Mouse (Mus musculus): Measurements from ENCODE around the gene Abca8b.
A peak's percentile ranks its signal among the peaks of the same experiment; 100 is the strongest.

GRCm38 (mm10) chr11:109891989-109892386 lies 103.7 kb downstream of the Abca8b start:
- peak; percentile 64 for TF ChIP-seq CTCF (IDR thresholded peaks at IDR 0.05; ENCODE audit: low read depth)
- TF ChIP-seq EP300 (optimal IDR thresholded peaks at IDR 0.05) = no peak
